Mouse (Mus musculus): ENCODE data around the gene Slc23a3.

GRCm38 (mm10) chr1:75133421-75134207 lies at the start of gene Slc23a3:
- TF ChIP-seq POLR2A (IDR thresholded peaks at IDR 0.05; ENCODE audit: extremely low read depth, insufficient read depth, low read length) (no peak), CTCF (IDR thresholded peaks at IDR 0.05; ENCODE audit: low read depth, low read length) (no peak)

Measured in liver, adult 2 months (tissue).